Mouse (Mus musculus) lung, postnatal 0 days (tissue): ENCODE data around the gene Tgif1.

Source experiments
- CTCF ChIP-seq: IDR thresholded peaks from 2 replicates; pipeline ENCODE4 v1.5.1; 2016; ENCODE audit warnings: antibody characterized with exemption, mild to moderate bottlenecking
- EP300 ChIP-seq: IDR thresholded peaks from 2 replicates; pipeline ENCODE4 v1.6.1; 2016; ENCODE audit warnings: antibody characterized with exemption, mild to moderate bottlenecking, control low read depth

DNA sequence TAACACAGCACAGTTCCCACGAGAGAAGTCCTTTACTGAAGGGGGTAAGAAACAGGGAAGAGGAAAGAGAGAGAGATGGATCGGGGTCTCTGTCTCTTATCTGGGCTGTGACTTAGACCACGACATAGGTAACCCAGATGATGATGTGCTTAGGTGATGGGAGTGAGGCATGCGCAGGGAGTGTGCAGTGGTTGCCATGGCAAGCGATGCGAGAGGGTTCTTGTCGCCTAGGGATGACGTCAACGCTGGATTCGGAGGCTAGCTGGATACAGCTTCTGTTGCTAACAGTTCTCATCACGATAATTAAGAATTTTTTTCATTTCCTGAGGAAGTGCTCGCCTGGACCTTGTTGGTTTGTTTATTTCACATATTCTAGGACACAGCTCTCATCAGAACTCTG is 27.1 kb downstream of the Tgif1 start:
- TF ChIP-seq CTCF (no peak), EP300 (no peak)
